Mouse (Mus musculus): ENCODE measurements around the gene Olfr691. TPM values are rescaled to one million over a fixed set of nuclear protein-coding genes. Genes with fewer than 3 reads are reported as not detected.
"Not testable (repeated sequence)": the region's sequence is repeated elsewhere in the genome, so short reads cannot be mapped to it uniquely, and the experiment has no call there.

The Olfr691 gene
- under 1 TPM; 0.36 to 0.39 TPM for total RNA-seq (2021)

DNA sequence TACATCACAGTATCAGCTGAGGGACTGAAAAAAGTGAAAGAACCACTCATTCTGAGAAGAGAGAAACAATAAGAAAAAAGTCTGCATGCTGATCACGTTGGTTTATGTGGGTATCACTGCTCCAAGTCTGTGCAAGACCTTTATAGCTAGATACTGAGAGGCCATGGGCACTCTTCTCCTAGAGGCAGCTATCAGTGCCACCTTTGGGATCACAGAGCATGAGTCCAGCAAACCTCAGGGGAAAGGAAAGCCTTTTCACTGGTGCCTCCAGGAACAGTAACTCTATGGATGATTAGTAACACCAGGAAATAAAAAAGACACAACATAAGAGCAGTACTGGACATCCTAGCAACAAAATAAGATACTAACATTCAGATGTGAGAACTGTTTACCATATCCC, at the start of gene Olfr691:
Gene Olfr691, minus strand, starts transcription at position 101 of the 400 bp plus-strand sequence.
- intact Hi-C loops (cut with DNase I) = no loop called here
- DNase-seq (ENCODE audit: extremely low spot score in 1 of 2, low spot score in 2 of 2) = no peak

DNA sequence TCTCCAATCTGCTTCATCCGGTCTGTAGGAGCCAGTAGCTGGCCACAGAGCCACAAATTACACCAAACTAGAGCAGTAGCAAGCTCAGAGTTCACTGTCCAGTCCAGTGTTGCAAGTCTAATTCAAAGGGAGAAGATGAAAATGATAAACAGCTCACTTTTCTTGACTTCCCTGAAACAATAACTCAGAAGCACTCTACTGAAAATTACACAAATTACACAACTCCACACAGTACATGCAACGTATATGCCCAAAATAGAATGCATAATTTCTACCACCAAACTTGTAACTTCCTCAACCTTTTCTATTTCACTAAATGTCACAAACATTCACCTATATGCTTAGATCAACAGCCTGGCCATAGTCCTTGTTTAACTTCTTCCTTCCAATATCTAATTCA, 48.2 kb upstream of the Olfr691 start:
- intact Hi-C loops (cut with DNase I) = loop anchor here (10.0 kb wide), 1 partner anchor 215 kb away; no protein-coding TSS in a partner anchor
- DNase-seq (ENCODE audit: extremely low spot score in 1 of 2, low spot score in 2 of 2) = no peak

DNA sequence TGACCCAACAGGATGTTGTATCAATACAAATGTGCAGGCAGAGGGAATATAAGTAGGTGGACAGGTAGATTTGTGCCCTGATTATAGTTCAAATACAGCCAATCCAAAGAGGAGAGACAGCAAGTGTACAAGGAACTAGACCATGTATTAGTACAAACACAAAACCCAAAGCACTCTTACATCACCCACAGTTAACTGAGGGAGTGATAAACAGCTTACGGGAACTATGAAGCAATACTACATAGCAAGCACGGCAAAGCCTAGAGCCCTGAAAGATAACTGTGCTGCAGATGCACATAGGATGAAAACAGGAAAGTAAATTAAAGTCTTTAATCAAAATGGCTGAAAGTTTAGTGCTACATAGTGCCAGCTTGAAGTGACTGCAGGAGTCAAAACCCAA, 45.6 kb upstream of the Olfr691 start:
- intact Hi-C loops (cut with DNase I) = no loop called here
- no peak for DNase-seq (ENCODE audit: extremely low spot score in 1 of 2, low spot score in 2 of 2)

DNA sequence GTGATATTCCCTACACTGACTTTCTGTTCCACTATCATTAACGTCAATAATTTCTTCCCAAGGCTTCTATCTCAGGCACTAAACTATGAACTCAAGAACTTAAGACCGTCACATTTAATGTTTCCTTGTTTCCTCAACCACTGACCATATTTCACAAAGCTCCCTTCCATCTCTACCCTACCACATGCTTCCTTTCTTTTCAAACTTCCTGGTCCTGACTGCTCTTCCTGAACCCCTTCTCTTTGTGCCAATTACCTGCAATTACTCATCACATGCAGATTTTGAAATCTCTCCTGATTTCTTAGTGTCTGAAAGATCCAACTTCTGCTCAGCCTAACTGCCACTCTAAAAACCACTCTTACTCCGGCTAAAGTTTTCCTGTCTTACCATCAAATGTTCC, 38.3 kb upstream of the Olfr691 start:
- intact Hi-C loops (cut with DNase I) = loop anchor here (2.0 kb wide), 1 partner anchor 14 kb away; no protein-coding TSS in a partner anchor
- no peak for DNase-seq (ENCODE audit: extremely low spot score in 1 of 2, low spot score in 2 of 2)

DNA sequence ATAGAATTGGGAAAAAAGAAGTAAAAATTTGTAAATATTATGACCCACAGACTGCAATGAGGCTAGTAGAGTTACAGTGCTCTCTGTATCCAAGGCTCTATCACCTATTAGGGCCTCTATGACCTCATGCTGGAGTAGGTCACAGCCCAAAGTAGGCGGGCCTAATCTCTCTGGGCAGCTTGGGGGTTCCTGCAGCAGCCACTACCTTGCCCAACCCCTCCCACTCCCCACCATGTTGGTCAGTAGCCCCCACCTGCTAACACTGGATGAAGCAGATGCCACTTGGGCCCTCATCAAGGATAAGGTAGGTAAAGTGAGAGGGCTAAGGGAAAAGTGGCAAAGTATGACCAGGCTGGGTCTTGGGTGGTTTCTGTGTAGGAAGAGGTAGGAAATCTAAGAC, 32.8 kb upstream of the Olfr691 start, which contains the start of gene Gm5901:
Gene Gm5901, plus strand, starts transcription at position 173 of the 400 bp plus-strand sequence.
- intact Hi-C loops (cut with DNase I) = no loop called here
- no peak for DNase-seq (ENCODE audit: extremely low spot score in 1 of 2, low spot score in 2 of 2)

DNA sequence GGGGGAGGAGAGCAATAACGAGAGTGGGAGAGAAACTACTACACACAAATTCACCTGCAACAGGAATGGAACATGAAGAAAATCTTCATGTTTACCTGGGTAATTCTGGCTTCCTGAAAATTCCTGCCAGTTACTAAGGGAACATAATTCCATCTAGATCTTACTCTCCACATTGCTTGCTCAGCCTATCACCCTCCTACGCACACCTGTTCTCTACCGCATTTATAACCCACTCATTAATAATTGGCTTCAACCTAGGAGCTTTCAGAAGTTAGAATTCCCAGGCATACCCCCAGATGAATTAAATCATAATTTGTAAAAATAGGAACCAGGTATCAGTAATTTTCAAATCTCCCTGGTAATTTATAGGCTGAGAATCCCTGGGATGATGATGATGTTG, 31.9 kb upstream of the Olfr691 start:
- DNase-seq (ENCODE audit: extremely low spot score in 1 of 2, low spot score in 2 of 2) = no peak
- intact Hi-C loops (cut with DNase I) = no loop called here

DNA sequence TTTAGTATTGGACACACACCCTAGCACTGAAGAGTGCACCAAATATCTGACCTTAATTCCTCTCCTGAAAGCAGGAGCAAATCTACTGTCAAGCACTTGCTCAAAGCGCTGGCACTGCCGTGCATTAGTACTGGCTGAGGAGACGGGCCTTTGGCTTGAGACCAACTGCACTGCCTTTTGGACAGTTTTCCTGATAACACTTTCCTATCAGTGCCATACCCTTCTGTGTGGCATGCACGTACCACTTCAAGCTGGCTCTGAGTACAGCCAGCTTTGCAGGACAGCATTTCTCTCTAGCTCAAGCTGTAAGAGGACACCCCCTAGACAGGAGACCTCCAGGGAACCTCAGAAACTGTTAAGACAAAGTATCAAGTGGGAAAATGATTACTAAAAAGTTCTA, 31.4 kb upstream of the Olfr691 start:
- DNase-seq (ENCODE audit: extremely low spot score in 1 of 2, low spot score in 2 of 2) = no peak
- intact Hi-C loops (cut with DNase I) = no loop called here

DNA sequence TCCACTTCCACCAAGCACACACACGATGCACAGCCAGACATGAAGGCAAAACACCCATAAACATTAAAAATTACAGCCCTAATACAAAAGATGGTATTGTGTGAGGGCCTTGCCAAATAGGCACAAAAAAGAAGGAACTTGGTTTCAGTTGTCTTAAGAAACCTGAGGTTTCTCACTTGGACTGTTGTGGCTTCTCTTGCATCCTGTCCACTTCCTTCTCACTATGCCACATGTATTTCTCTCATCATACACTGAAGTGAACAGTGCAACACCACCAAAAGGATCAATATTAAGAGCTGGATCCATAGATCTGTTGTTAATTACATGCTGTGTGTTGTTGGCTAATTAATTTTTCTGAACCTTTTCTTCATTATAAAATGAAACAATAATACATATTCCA, 30.8 kb upstream of the Olfr691 start:
- intact Hi-C loops (cut with DNase I) = no loop called here
- DNase-seq (ENCODE audit: extremely low spot score in 1 of 2, low spot score in 2 of 2) = no peak

DNA sequence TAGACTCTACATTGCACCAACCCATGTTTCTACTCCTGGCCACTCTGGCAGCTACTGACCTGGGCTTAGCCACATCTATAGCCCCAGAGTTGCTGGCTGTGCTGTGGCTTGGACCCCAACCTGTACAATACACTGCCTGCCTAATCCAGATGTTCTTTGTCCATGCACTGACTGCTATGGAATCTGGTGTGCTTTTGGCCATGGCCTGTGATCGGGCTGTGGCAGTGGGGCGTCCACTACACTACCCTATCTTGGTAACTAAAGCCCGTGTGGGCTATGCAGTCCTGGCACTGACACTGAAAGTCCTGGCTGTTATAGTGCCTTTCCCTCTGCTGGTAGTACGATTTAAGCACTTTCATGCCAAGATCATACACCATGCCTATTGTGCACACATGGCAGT, 26.5 kb upstream of the Olfr691 start:
- no peak for DNase-seq (ENCODE audit: extremely low spot score in 1 of 2, low spot score in 2 of 2)
- intact Hi-C loops (cut with DNase I) = no loop called here

DNA sequence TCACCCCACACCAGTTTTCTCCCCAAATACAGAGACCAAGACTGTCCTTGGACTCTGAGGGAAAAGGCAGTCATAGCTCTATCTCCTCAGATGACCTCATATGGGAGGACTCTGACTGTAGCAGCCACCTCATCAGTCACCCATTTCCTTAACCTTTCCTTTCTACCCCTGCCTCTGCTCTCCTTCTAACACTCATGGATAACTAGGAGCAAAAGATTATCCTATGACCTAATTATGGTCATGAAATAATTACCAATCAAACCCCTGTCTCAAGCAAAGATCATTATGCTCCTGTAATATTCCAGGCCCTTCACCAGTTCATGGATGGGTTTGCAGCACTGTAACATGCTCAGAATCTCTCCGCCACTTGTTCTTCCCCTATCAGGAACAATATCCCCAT, 25.9 kb upstream of the Olfr691 start, which contains the start of gene Olfr692:
Gene Olfr692, plus strand, starts transcription at position 301 of the 400 bp plus-strand sequence.
- intact Hi-C loops (cut with DNase I) = no loop called here
- DNase-seq (ENCODE audit: extremely low spot score in 1 of 2, low spot score in 2 of 2) = no peak

DNA sequence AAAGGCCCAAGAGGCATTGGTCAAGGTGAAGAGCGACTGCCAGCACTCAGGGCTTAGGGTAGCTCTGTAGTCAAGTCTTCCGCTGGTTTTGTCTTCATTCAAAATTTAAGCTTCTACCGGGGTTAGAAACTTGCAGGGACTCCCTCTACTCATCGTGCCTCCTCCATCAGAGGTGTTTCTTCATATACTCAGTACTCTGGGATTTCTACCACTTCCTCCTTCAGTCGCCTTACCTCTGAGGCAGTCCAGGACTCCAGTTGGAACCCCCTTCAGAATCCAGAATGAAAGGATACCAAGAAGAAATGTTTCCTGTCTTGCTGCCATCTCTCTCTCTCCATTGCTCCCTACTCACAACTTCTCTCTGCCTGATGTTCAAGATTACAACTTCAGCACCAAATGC, 25.2 kb upstream of the Olfr691 start:
- no peak for DNase-seq (ENCODE audit: extremely low spot score in 1 of 2, low spot score in 2 of 2)
- intact Hi-C loops (cut with DNase I) = no loop called here

DNA sequence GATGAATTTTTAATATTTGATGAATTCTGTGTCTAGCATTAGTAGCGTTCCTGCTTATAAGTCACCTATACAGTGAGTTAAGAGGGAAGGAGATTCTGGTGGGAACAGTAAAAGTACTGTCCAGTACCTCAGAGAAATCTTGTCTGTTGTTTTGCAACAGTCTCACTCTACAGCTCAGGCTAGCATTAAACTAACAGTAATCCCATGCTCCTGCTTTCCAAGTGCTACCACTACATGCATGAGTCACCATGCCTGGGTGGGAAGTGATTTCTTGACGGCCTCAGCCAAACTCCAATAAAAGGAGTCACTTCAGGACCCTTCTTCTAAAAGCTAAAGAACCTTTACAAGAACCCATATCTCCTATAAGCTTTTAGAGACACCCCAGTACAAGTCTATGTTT, 19.6 kb upstream of the Olfr691 start:
- intact Hi-C loops (cut with DNase I) = no loop called here
- no peak for DNase-seq (ENCODE audit: extremely low spot score in 1 of 2, low spot score in 2 of 2)

DNA sequence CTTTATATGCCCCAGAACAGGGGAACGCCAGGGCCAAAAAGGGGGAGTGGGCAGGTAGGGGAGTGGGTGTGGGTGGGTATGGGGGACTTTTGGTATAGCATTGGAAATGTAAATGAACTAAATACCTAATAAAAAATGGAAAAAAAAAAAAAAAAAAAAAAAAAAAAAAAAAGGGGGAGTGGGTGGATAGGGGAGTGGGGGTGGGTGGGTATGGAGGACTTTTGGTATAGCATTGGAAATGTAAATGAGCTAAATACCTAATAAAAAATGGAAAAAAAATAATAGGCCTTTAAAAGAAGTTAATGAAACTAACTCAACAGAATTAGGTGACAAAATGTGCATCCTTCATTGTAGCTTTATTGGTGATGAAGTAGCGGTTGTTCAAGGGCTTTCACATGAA, 14.4 kb upstream of the Olfr691 start:
- DNase-seq (ENCODE audit: extremely low spot score in 1 of 2, low spot score in 2 of 2); intact Hi-C loops (cut with DNase I): not testable (repeated sequence)

DNA sequence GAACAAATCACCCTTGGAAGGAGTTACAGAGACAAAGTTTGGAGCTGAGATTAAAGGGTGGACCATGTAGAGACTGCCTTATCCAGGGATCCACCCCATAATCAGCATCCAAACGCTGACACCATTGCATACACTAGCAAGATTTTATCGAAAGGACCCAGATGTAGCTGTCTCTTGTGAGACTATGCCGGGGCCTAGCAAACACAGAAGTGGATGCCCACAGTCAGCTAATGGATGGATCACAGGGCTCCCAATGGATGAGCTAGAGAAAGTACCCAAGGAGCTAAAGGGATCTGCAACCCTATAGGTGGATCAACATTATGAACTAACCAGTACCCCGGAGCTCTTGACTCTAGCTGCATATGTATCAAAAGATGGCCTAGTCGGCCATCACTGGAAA, 14.0 kb upstream of the Olfr691 start:
- DNase-seq (ENCODE audit: extremely low spot score in 1 of 2, low spot score in 2 of 2); intact Hi-C loops (cut with DNase I): not testable (repeated sequence)

DNA sequence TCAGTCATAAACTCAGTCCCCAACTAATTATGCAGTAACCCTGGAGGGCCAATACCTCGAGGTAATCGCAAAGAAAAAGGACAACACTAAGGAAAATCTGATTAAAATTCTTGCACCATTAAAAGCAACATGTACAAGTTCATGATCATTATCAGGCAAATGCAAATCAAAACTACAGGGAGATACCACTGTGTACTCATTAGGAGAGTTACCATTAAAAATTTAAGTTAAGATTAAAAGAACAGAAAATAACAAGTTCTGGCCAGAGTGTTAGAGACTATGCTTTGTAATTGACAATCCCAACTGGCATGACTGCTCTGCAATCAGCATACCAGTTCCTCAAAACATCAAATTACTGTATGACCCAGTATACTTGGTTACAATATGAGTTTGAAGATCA, 682 bp upstream of the Olfr691 start:
- intact Hi-C loops (cut with DNase I) = no loop called here
- DNase-seq (ENCODE audit: extremely low spot score in 1 of 2, low spot score in 2 of 2) = no peak

DNA sequence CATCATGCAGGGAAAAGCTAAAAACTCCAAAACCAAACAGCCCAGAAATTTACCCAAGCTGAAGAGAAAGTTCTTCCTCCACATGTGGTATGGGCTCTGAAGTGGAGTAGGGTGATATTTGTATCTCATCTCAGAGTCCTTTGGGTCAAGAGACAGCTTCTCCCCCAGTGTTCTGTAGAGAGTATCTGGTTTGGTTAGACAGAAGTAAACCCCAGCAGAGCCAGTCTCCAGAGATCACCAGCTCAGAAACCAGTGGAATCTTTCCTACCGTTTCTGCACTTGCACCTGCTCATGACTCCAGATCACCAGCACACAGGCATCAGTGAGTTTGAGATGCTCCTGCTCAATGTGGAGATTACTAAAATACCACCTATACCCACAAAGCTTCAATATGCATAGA, 8.1 kb downstream of the Olfr691 start, which contains the start of gene Olfr690:
Gene Olfr690, minus strand, starts transcription at position 101 of the 400 bp plus-strand sequence.
- no peak for DNase-seq (ENCODE audit: extremely low spot score in 1 of 2, low spot score in 2 of 2)
- intact Hi-C loops (cut with DNase I) = no loop called here

DNA sequence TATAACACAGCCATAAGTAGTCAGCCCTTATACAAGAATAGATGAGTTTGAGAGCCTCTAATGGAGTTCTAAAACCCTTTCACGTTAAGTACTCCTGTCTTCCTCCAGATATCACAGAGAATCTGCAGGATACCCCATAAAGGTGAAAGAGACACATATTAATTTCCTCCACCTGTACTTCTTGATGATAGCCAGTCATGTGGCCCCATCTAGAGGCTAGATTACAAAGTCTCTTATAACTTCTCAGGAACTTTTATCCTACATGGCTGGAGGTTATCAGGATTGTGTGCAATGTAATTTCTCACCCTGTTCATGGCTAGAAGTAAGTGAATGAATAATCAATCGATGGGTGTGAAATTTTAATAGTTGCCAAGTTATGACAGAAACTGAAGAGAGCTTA, 16.8 kb downstream of the Olfr691 start:
- DNase-seq (ENCODE audit: extremely low spot score in 1 of 2, low spot score in 2 of 2) = no peak
- intact Hi-C loops (cut with DNase I) = loop anchor here (10.0 kb wide), 1 partner anchor 141 kb away; the partner anchor contains the start of gene Olfr685

DNA sequence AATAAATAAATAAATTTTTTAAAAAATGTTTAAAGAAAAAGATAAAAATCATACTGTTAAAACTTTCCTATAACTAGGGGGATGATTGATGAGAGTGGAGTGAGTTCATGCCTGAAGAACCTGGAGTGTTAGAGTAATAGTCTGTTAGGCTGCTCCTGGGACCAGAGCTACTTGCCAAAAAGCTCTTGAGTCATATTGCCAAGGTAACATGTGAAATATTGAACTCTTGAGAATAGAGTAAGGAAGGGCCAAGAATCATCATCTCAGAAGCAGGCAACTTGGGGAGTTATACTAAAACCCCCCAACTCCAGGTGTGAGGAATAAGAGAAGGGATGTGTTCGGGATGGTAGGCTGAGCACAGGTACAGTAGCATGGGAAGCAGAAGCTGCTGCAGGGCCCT, 31.2 kb downstream of the Olfr691 start, which contains the start of gene Olfr689:
Gene Olfr689, plus strand, starts transcription at position 301 of the 400 bp plus-strand sequence.
- no peak for DNase-seq (ENCODE audit: extremely low spot score in 1 of 2, low spot score in 2 of 2)
- intact Hi-C loops (cut with DNase I) = no loop called here

DNA sequence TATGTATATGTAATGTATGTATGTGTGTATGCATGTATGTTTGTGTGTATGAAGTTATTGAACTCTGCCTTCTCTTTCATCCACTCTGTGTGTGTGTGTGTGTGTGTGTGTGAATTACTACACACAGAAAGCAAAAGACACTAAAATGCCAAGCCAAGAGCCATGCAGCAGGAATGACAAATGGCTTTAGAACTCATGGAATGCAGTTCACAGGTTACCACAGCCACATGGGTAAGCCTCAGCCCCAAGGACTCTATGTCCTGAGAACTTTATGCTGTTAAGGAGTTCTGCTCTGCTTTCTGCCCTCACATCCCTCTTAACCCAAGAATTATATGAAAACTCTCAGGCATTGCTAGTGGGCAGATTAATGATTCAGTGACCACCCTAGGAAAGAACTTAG, 52.0 kb downstream of the Olfr691 start:
- intact Hi-C loops (cut with DNase I) = no loop called here

DNA sequence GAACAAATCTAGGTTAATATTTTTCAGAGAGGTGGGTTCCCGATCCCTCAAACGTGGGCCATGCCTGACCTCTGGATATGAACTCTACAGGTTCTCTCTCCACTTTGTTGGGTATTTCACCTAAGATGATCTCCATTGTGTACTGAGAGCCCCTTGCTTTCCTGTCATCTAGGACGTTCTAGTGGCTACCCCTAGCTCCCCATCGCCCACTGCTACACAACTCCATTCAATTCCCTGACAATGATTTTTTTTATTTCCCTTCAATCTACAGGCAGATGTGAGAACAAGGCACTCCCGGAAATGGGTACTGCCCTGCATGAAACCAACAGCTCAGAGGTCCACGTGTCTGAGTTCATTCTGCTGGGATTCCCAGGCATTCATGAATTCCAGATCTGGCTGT, 54.3 kb downstream of the Olfr691 start, which contains the start of gene Olfr688:
Gene Olfr688, plus strand, starts transcription at position 301 of the 400 bp plus-strand sequence.
- intact Hi-C loops (cut with DNase I) = no loop called here
- no peak for DNase-seq (ENCODE audit: extremely low spot score in 1 of 2, low spot score in 2 of 2)

More for the DNA sequence above, 52.0 kb downstream of the Olfr691 start:
- no peak for DNase-seq (ENCODE audit: extremely low spot score in 1 of 2, low spot score in 2 of 2)
